Mouse (Mus musculus) heart, postnatal 0 days (tissue): Measurements from ENCODE around the gene Rnpep.

Source experiments
- CTCF ChIP-seq: IDR thresholded peaks from 2 replicates; pipeline ENCODE4 v1.5.1; 2016; ENCODE audit warnings: antibody characterized with exemption, control low read depth, low read depth
- EP300 ChIP-seq: IDR thresholded peaks from 2 replicates; pipeline ENCODE4 v1.6.1; 2016; ENCODE audit warnings: antibody characterized with exemption, low read depth

GRCm38 (mm10) chr1:135260931-135261330 is 23.0 kb downstream of the Rnpep start:
- TF ChIP-seq CTCF: no peak
- TF ChIP-seq EP300: no peak
